Mouse (Mus musculus) CD4-positive helper T cell, adult 2 months (primary cell): ENCODE data around the gene Wdr64.

ENCODE experiments used
- DNase-seq: peaks from one replicate; pipeline ENCODE4 v3.0.0-alpha.2; 2012; ENCODE audit warnings: low read depth, missing footprints, low spot score

The Wdr64 gene

GRCm38 (mm10) chr1:175698293-175698692 lies at the start of gene Wdr64:
Gene Wdr64 (plus strand): TSS chr1:175698593.
- no peak for DNase-seq

- no peak for DNase-seq
Measured at GRCm38 (mm10) chr1:175648615-175649014, 49.8 kb upstream of the Wdr64 start.

GRCm38 (mm10) chr1:175659900-175660299 lies 38.5 kb upstream of the Wdr64 start:
- DNase-seq = no peak

- peak; percentile 33 for DNase-seq
Measured at GRCm38 (mm10) chr1:175668666-175669405, 29.6 kb upstream of the Wdr64 start.

GRCm38 (mm10) chr1:175669456-175669855 lies 28.9 kb upstream of the Wdr64 start:
- DNase-seq = no peak

- DNase-seq = no peak
Measured at GRCm38 (mm10) chr1:175670042-175670441, 28.4 kb upstream of the Wdr64 start.

GRCm38 (mm10) chr1:175671626-175672025 lies 26.8 kb upstream of the Wdr64 start:
- DNase-seq = no peak

GRCm38 (mm10) chr1:175673563-175674325 lies 24.6 kb upstream of the Wdr64 start:
- no peak for DNase-seq

GRCm38 (mm10) chr1:175675116-175675515 lies 23.3 kb upstream of the Wdr64 start:
- no peak for DNase-seq

GRCm38 (mm10) chr1:175677459-175677858 lies 20.9 kb upstream of the Wdr64 start:
- no peak for DNase-seq

- DNase-seq = no peak
Measured at GRCm38 (mm10) chr1:175680995-175681394, 17.4 kb upstream of the Wdr64 start.

- DNase-seq = no peak
Measured at GRCm38 (mm10) chr1:175691686-175692245, 6.6 kb upstream of the Wdr64 start.

- DNase-seq = peak; percentile 100
Measured at GRCm38 (mm10) chr1:175692246-175692996, 6.0 kb upstream of the Wdr64 start, which contains the start of the genes Opn3 and Chml. Gene Opn3 (minus strand): TSS chr1:175692776. Gene Chml (minus strand): TSS chr1:175692901.

- DNase-seq = no peak
Measured at GRCm38 (mm10) chr1:175692997-175693361, 5.4 kb upstream of the Wdr64 start.

GRCm38 (mm10) chr1:175693429-175693960 lies 4.9 kb upstream of the Wdr64 start:
- peak; percentile 18 for DNase-seq

- DNase-seq = no peak
Measured at GRCm38 (mm10) chr1:175699375-175699774, 982 bp downstream of the Wdr64 start.

GRCm38 (mm10) chr1:175699796-175700195 lies 1.4 kb downstream of the Wdr64 start:
- DNase-seq = no peak

- no peak for DNase-seq
Measured at GRCm38 (mm10) chr1:175701145-175701544, 2.8 kb downstream of the Wdr64 start.

- no peak for DNase-seq
Measured at GRCm38 (mm10) chr1:175707599-175707998, 9.2 kb downstream of the Wdr64 start.

GRCm38 (mm10) chr1:175708013-175708412 lies 9.6 kb downstream of the Wdr64 start:
- DNase-seq = no peak

GRCm38 (mm10) chr1:175712338-175712909 lies 14.0 kb downstream of the Wdr64 start:
- DNase-seq = no peak
